Mouse (Mus musculus): Measurements from ENCODE around the gene Ak4. TPM values are rescaled to one million over a fixed set of nuclear protein-coding genes. Genes with fewer than 3 reads are reported as not detected.
A peak's percentile ranks its signal among the peaks of the same experiment; 100 is the strongest.

The Ak4 gene
- polyA plus RNA-seq, 1 experiment from 2014 or later, result 9.2 TPM

DNA sequence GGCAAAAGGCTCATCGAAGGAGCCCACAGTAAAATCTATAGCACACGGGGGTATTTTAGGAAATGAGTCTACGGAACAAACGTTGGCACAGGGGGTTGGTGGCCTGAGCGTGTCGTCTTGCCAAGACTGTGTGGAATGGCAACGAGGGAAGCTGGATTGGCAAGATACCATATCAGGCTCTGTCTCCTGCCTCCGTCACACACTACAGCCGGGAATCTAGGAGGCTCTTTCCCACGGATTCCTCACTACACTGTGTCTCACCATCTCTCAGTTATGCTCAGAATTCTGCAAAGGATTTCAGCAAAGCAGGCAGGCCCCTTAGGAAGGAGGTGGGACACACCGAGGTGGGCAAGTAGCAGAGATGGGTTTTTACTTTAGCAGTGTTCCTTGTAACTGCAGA lies 2.1 kb upstream of the Ak4 start:
- 88% methylated on average over 11 of the region's 11 CpGs for WGBS
- ATAC-seq, result no peak

DNA sequence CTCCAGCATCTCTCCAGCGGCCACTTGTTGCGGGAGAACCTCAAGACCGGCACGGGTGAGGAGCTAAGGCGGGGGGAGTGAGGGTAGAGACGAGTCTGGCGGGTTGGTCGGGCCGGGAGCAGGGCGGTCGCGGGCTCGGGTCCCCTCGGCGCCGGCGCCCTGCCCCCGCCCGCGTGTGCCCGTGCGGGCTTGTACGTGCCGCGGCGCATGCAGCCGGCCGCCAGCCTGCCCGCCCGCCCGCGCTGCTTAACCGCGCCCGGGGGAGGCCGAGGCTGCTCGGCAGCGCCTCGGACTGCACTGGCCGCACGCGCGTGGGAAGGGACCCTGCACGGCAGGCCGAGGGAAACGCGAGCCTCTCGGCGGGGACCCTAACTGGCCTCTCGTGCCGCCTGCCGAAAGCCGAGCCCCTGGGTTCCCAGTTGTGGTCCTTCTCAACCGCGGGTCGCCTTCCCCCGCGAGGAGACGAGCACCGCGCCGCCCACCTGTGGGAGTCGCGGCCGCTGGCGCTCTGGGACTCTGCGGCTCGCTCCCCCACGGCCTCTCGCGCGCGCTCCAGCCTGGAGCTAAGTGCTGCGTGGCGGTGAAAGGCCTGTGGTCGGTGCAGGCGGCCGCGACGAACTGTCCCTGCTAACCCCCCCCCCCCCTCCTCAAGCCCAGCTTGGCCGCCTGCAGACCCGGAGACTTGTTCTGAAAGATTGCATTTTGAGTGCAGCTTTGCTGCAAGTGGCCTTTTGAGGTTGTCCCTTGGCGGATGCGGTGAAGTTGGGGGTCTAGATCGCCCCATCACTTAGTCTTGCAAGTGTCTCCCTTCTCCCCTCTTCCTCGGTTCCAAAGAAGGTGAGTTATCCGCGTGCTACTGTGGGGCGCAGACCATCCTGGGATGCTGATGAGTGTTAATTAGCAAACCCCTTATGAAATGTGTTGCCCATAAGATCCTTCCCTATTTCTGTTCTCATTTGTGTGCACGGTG lies 1.1 kb downstream of the Ak4 start:
- Histone ChIP-seq H3K4me2 (ENCODE audit: low read length) (peak overlapping the region; percentile 77), H3K4me1 (ENCODE audit: control insufficient read depth, insufficient read depth, low read length) (no peaks in the 10 kb centered on the region; the same call in 1 of the 2 replicates), H3K27me3 (ENCODE audit: control insufficient read depth, insufficient read depth, low read depth, low read length) (no peaks in the 10 kb centered on the region), H3K27ac (ENCODE audit: low read length) (0 out of 2 replicates have a peak overlapping the region, but pooled peaks have one; percentile 1), H3K36me3 (ENCODE audit: control insufficient read depth, insufficient read depth, low read length) (no peaks in the 10 kb centered on the region), H3K9ac (ENCODE audit: low read depth, low read length) (peak overlapping the region; percentile 64), H3K4me3 (ENCODE audit: low read depth, low read length) (peak overlapping the region; percentile 55), H3K9me3 (replicated peaks; ENCODE audit: control insufficient read depth, low read length, poor library complexity, severe bottlenecking) (no peaks in the 10 kb centered on the region)
- WGBS, result 1% methylated on average over 62 of the region's 90 CpGs
- ATAC-seq, result peak; percentile 84

More for the DNA sequence above, 2.1 kb upstream of the Ak4 start:
- Histone ChIP-seq H3K4me2 (ENCODE audit: low read length) (no peak overlapping the region), H3K36me3 (ENCODE audit: control insufficient read depth, insufficient read depth, low read length) (no peaks in the 10 kb centered on the region), H3K27ac (ENCODE audit: low read length) (no peak overlapping the region), H3K9ac (ENCODE audit: low read depth, low read length) (no peak overlapping the region), H3K4me1 (ENCODE audit: control insufficient read depth, insufficient read depth, low read length) (no peaks in the 10 kb centered on the region; the same call in 1 of the 2 replicates), H3K9me3 (replicated peaks; ENCODE audit: control insufficient read depth, low read length, poor library complexity, severe bottlenecking) (no peaks in the 10 kb centered on the region), H3K27me3 (ENCODE audit: control insufficient read depth, insufficient read depth, low read depth, low read length) (no peaks in the 10 kb centered on the region), H3K4me3 (ENCODE audit: low read depth, low read length) (no peak overlapping the region)

DNA sequence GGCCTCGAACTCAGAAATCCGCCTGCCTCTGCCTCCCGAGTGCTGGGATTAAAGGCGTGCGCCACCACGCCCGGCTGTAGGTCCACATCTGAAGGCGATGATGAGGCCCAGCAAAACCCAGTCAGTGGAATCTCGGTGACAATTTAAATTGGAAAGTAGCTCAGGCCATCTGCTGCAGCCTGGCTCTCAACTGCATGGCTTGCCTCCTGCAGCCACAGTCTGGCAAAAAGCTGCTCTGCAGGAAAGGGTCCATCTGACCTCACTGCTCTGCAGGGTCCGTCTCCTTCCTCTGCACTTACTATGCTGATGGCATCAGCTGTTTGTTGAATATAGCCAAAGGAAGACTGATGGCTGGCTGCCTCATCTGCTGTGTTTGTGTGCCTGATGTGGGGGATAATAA lies 3.9 kb downstream of the Ak4 start:
- H3K9ac ChIP-seq (ENCODE audit: low read depth, low read length), result no peak overlapping the region
- no peak overlapping the region for H3K4me2 ChIP-seq (ENCODE audit: low read length)
- H3K27me3 ChIP-seq (ENCODE audit: control insufficient read depth, insufficient read depth, low read depth, low read length), result no peaks in the 10 kb centered on the region
- ATAC-seq, result no peak
- no peaks in the 10 kb centered on the region for H3K36me3 ChIP-seq (ENCODE audit: control insufficient read depth, insufficient read depth, low read length)
- no peak overlapping the region for H3K4me3 ChIP-seq (ENCODE audit: low read depth, low read length)
- WGBS, result 77% methylated on average over 9 of the region's 10 CpGs
- no peaks in the 10 kb centered on the region for H3K9me3 ChIP-seq (replicated peaks; ENCODE audit: control insufficient read depth, low read length, poor library complexity, severe bottlenecking)
- peak overlapping the region; percentile 14; the same call in 1 of the 2 replicates for H3K27ac ChIP-seq (ENCODE audit: low read length)
- H3K4me1 ChIP-seq (ENCODE audit: control insufficient read depth, insufficient read depth, low read length), result no peaks in the 10 kb centered on the region; the same call in 1 of the 2 replicates

DNA sequence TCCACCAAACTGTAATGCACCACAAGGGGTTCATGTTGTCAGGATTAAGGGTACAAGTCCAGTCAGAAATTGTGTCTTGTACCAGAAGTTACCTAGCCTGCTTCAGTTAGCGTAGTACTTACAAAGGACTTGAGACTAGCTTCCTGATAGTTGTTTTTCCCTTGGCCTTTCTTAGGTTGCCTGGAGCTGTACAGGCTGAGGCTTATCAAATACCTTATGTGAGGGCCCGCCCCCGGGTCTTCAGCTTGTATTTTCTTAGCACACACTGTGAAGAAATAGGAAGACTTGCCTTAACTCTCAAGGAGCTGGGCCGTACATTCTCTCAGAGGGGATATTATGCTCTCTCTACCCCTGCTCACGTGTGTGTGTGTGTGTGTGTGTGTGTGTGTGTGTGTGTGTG lies 4.5 kb downstream of the Ak4 start:
- no peak overlapping the region for H3K4me3 ChIP-seq (ENCODE audit: low read depth, low read length)
- H3K27me3 ChIP-seq (ENCODE audit: control insufficient read depth, insufficient read depth, low read depth, low read length), result no peaks in the 10 kb centered on the region
- no peaks in the 10 kb centered on the region for H3K9me3 ChIP-seq (replicated peaks; ENCODE audit: control insufficient read depth, low read length, poor library complexity, severe bottlenecking)
- 96% methylated on average over 5 of the region's 5 CpGs for WGBS
- no peak overlapping the region for H3K9ac ChIP-seq (ENCODE audit: low read depth, low read length)
- H3K36me3 ChIP-seq (ENCODE audit: control insufficient read depth, insufficient read depth, low read length), result no peaks in the 10 kb centered on the region
- ATAC-seq, result no peak
- no peak overlapping the region for H3K27ac ChIP-seq (ENCODE audit: low read length)
- H3K4me1 ChIP-seq (ENCODE audit: control insufficient read depth, insufficient read depth, low read length), result no peaks in the 10 kb centered on the region; the same call in 1 of the 2 replicates
- no peak overlapping the region for H3K4me2 ChIP-seq (ENCODE audit: low read length)

DNA sequence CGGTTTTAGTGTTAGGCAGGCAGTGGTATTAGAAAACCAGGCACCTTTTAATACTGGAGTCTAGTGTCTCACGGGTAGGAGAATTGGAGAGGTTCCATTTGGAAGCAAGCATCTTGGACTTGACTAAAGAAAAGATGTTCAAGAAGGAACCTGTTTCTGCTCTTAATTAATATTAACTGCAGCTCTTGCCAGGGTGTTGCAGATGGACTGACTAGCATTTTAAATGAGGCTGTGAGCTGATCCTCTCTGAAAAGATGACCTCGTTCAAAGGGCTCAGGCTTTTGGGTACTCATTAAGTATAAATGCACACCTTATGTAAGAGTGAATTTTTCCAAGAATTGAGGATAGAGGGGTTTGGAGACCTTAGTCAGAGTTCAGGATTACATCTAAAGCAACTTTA lies 5.4 kb downstream of the Ak4 start:
- Histone ChIP-seq H3K9ac (ENCODE audit: low read depth, low read length) (no peak overlapping the region), H3K36me3 (ENCODE audit: control insufficient read depth, insufficient read depth, low read length) (no peaks in the 10 kb centered on the region), H3K4me1 (ENCODE audit: control insufficient read depth, insufficient read depth, low read length) (no peaks in the 10 kb centered on the region), H3K4me2 (ENCODE audit: low read length) (no peak overlapping the region), H3K4me3 (ENCODE audit: low read depth, low read length) (no peak overlapping the region), H3K9me3 (replicated peaks; ENCODE audit: control insufficient read depth, low read length, poor library complexity, severe bottlenecking) (no peaks in the 10 kb centered on the region), H3K27ac (ENCODE audit: low read length) (no peak overlapping the region), H3K27me3 (ENCODE audit: control insufficient read depth, insufficient read depth, low read depth, low read length) (no peaks in the 10 kb centered on the region)
- 75% methylated on average over 3 of the region's 3 CpGs for WGBS
- ATAC-seq, result no peak

DNA sequence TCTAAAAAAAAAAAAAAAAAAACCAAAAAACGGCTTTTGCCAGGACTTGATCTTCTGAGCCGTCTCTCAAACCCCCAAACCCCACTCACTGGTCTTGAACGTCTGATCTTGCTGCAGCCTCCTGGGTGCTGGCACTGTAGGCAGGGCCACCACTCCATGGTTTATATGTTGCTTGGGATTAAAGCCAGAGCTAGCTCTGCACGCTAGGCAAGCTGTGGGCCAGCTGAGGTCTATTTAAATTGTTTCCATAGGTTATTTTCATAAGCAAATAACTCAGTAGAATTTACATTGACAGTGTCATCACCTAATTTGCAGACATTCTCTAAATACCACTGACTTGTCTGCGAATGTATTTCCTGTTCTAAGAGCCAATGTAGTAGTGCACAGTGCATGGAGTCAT lies 6.0 kb downstream of the Ak4 start:
- Histone ChIP-seq H3K27me3 (ENCODE audit: control insufficient read depth, insufficient read depth, low read depth, low read length) (no peaks in the 10 kb centered on the region), H3K4me2 (ENCODE audit: low read length) (no peak overlapping the region), H3K4me3 (ENCODE audit: low read depth, low read length) (no peak overlapping the region), H3K9ac (ENCODE audit: low read depth, low read length) (no peak overlapping the region), H3K27ac (ENCODE audit: low read length) (no peak overlapping the region), H3K4me1 (ENCODE audit: control insufficient read depth, insufficient read depth, low read length) (no peaks in the 10 kb centered on the region), H3K9me3 (replicated peaks; ENCODE audit: control insufficient read depth, low read length, poor library complexity, severe bottlenecking) (no peaks in the 10 kb centered on the region), H3K36me3 (ENCODE audit: control insufficient read depth, insufficient read depth, low read length) (no peaks in the 10 kb centered on the region)
- WGBS, result 78% methylated on average over 5 of the region's 5 CpGs
- no peak for ATAC-seq

DNA sequence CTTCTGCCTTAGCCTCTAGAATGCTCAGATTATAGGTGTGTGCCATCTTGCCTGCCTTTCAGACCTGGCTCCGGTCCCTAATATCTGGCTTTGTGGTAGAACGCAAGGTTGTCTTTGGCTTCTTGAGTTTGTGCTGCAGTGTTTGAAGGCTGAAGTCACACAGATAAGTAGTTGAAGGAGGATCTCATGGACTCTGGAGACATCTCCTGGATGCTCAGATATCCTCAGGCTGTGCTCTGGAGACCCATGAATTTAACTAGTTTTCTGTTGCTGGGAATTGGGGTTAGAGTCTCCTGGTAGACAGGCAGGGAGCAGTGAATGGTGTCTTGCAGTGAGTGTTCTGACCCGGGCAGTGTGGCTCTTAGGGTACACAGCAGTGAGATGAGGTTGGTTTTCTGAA lies 6.6 kb downstream of the Ak4 start:
- 96% methylated on average over 3 of the region's 3 CpGs for WGBS
- no peak for ATAC-seq
- no peaks in the 10 kb centered on the region for H3K36me3 ChIP-seq (ENCODE audit: control insufficient read depth, insufficient read depth, low read length)

DNA sequence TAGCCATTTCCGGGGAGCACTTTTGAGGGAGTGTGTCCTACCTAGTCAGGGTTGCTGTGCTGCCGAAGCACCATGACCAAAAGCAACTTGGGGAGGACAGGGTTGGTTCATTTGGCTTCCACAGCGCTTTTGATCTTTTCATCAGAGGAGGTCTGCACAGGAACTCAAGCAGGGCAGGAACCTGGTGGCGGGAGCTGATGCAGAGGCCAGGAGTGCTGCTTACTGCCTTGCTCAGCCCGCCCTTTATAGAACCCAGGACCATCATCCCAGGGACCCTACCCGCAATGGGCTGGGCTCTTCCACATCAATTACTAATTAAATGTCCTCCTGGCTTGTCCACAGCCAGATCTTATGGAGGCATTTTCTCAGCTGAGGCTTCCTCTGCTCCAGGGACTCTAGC lies 7.5 kb downstream of the Ak4 start:
- no peak overlapping the region for H3K4me3 ChIP-seq (ENCODE audit: low read depth, low read length)
- no peak overlapping the region for H3K9ac ChIP-seq (ENCODE audit: low read depth, low read length)
- no peaks in the 10 kb centered on the region for H3K9me3 ChIP-seq (replicated peaks; ENCODE audit: control insufficient read depth, low read length, poor library complexity, severe bottlenecking)
- no peak overlapping the region for H3K27ac ChIP-seq (ENCODE audit: low read length)
- WGBS, result 90% methylated on average over 6 of the region's 6 CpGs
- no peaks in the 10 kb centered on the region for H3K36me3 ChIP-seq (ENCODE audit: control insufficient read depth, insufficient read depth, low read length)
- ATAC-seq, result no peak
- H3K4me1 ChIP-seq (ENCODE audit: control insufficient read depth, insufficient read depth, low read length), result no peaks in the 10 kb centered on the region
- no peaks in the 10 kb centered on the region for H3K27me3 ChIP-seq (ENCODE audit: control insufficient read depth, insufficient read depth, low read depth, low read length)
- H3K4me2 ChIP-seq (ENCODE audit: low read length), result no peak overlapping the region

More for the DNA sequence above, 6.6 kb downstream of the Ak4 start:
- no peaks in the 10 kb centered on the region for H3K4me1 ChIP-seq (ENCODE audit: control insufficient read depth, insufficient read depth, low read length)
- H3K4me2 ChIP-seq (ENCODE audit: low read length), result no peak overlapping the region
- no peak overlapping the region for H3K9ac ChIP-seq (ENCODE audit: low read depth, low read length)
- no peak overlapping the region for H3K27ac ChIP-seq (ENCODE audit: low read length)
- no peak overlapping the region for H3K4me3 ChIP-seq (ENCODE audit: low read depth, low read length)
- no peaks in the 10 kb centered on the region for H3K27me3 ChIP-seq (ENCODE audit: control insufficient read depth, insufficient read depth, low read depth, low read length)
- no peaks in the 10 kb centered on the region for H3K9me3 ChIP-seq (replicated peaks; ENCODE audit: control insufficient read depth, low read length, poor library complexity, severe bottlenecking)

Data from midbrain, embryonic 16.5 days (tissue).